Mouse (Mus musculus) central nervous system, embryonic 11.5 days (tissue): ENCODE results near the gene Hspa1l. TPM values are rescaled to one million over a fixed set of nuclear protein-coding genes. Genes with fewer than 3 reads are reported as not detected.

Source experiments
- polyA plus RNA-seq: library from polyadenylated mRNA; depleted of rRNA; stranded (reverse); fragments of >200 nt; gene quantifications from 2 replicates; pipeline ENCODE4 v1.2.3, GENCODE M21; 2012; rRNA removed

Hspa1l gene
- polyA plus RNA-seq = 0.22 and 0.31 TPM in 2 replicates

DNA sequence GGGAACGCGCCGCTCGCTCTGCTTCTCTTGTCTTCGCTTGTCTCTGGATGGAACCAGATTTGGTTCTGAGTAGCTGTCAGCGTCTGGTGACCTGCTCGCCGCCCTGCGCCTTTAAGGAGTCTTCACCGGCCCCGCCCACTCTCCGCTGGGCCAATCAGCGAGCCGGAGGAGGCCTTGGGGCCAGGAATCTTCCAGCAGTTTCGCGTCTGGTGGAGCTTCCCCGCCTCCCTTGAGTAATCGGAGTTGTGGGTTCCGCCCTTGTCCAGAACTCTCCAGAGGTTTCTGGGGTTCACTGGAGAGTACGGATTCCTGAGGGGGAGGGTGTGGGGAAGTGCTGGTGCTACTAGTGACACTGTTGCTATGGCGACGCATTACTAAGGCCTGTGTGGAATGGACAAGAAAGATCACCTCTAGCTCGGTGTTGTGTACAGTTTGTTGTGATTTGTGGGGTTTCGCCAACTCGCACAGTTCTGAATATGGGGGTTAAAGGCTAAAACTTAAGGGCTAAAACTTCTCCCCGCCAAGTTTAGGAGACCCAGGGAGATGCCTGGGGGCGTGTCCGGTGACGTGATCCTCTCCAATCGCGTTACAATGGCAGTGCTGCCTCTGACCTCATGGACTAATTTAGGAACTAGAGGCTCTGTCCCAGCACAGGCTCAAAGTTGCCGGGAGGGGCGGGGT, at the start of gene Hspa1l, which contains the start of gene Hspa1a:
Hspa1l (plus strand) TSS at position 635 of the 681 bp plus-strand sequence.
Hspa1a (minus strand) TSS at position 88 of the 681 bp plus-strand sequence.

DNA sequence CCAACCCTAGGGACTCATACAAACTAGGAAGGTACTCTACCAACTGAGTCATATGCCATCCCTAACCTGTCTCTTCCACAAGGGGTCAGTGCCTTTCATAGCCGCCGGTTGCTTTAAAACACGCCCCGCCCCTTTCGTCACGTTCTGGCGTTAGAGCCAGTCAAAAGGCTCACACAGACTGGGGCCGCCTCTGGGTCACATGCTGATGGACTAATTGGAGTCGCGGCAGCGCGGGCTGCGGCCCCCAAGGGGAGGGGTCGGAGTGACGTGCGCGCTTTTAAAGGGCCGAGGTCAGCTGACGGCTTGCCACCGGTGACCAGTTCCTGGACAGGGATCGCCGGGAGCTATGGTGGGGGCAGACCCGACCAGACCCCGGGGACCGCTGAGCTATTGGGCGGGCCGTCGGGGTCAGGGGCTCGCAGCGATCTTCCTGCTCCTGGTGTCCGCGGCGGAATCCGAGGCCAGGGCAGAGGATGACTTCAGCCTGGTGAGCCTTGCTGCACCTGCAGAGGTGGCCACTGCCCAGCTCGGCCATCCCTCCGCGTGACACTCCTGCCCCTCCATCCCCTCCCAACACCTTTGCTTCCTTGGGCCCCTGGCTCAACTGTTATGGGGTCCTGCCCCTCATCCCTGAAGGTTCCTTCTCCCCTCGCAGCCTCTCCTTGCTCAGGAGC, 41.3 kb upstream of the Hspa1l start, which contains the start of gene Neu1:
Neu1 (plus strand) TSS at position 193 of the 674 bp plus-strand sequence.

DNA sequence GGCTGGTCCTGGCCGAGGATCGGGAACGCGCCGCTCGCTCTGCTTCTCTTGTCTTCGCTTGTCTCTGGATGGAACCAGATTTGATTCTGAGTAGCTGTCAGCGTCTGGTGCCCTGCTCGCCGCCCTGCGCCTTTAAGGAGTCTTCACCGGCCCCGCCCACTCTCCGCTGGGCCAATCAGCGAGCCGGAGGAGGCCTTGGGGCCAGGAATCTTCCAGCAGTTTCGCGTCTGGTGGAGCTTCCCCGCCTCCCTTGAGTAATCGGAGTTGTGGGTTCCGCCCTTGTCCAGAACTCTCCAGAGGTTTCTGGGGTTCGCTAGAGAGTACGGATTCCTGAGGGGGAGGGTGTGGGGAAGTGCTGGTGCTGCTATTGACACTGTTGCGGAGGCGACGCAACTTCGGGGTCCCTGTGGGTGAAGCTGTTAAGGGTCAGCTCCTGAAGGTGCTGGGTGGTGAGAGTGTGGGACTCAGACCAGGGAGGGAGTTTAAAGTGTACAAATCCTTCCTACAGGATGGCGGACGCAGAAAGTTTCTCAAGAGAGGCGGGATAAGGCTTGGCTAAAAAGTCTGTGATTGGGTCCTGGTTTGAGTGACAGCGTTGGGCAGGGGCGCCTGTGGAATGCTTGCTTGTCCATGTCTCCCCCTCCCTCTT, 13.2 kb upstream of the Hspa1l start, which contains the start of gene Hspa1b:
Hspa1b (minus strand) TSS at position 109 of the 649 bp plus-strand sequence.

DNA sequence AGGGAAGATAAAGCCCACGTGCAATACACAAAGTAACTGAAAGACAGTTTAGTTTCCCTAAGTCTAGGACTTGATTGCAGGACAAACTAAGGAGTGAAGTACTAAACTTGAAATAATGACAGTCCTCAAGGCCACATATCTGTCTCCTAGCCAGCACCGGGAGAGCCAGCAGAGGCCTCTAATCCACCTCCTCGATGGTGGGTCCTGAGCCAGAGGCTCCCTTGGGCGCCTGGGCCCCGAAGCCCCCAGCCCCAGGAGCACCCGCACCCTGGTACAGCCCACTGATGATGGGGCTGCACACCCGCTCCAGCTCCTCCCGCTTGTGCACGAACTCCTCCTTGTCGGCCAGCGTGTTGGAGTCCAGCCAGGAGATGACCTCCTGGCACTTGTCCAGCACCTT, 2.7 kb upstream of the Hspa1l start, which contains the start of gene Gm20481:
Gm20481 (plus strand) TSS at position 91 of the 400 bp plus-strand sequence.

DNA sequence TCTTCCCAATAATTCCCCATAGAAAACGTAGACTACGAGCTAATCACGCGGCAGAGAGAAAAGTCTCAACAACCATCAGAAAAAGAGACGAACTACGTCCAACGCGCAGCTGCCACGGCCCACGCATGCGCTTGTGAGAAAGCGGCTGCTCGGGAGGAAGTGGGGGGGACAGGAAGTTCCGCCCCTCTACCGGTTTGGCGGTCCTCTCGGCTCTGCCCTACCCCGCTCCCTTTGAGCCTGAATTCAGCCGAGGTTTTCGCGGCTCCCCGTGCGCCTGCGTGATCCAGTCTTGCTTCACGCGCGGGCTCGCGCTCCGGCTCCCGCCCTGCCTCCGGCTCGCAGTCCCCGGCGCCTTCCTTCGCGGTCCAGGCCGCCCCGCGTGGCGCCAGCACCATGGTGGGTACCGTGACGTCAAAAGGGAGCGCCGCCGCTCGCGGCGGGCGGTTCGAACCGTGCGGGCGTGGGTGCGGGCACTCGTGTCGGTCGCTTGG, 9.2 kb downstream of the Hspa1l start, which contains the start of gene Lsm2:
Lsm2 (plus strand) TSS at position 173 of the 491 bp plus-strand sequence.

DNA sequence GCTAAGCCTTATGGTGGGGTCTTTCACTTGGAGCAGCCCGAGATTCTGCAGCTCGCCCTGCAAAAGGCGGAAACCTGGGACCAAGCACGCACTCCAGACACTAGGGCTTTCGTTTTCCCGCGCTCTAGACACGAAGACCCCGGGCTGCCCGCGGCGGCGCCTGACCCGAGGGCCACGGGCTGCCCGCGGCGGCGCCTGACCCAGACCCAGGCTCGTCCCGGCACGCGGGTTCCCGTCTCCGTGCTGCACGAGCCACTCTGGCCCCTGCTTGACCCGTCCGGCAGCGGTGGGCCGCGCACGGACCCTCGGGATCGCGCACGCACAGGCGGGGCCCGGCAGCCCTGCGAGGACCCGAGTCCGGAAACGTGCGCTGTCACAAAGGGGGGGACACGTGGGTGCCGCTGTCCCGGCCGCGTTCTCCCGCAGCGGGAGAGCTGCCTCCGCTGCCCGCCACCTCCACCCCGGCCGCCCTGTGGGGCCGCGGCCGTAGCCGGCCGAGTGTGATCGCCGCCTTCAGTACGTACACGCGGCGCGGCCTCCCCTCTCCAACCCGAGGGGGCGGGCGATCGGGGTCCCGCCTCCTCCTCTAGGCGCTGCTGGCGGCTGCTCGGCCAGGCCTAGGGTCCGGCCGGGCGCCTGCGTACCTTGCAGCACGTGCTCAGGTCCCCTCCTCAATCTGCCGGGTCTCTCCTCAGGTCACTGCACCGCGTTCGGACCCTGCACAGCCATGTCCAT, 28.4 kb downstream of the Hspa1l start, which contains the start of gene Vars:
Vars (plus strand) TSS at position 271 of the 735 bp plus-strand sequence.

DNA sequence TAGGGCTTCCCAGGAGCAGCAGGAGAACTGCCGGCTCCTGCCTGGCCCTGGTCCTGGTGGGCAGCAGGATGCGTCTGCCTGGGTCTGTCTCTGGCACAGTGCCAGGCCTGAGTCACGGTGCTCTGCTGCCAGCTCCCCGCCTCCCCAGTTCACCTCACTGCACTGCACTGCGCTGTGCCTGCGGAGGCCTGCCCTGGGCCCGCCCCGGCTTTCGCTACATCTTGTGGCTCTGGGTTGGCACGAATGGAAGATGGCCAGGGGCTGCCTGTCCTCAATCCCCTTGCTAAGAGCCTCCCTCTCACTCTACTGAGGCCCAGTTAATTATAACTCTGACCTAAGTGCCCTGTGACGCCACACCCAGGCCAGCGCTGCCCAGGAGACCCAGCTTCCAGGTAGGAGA, 43.9 kb downstream of the Hspa1l start, which contains the start of gene Vwa7:
Vwa7 (plus strand) TSS at position 204 of the 400 bp plus-strand sequence.

DNA sequence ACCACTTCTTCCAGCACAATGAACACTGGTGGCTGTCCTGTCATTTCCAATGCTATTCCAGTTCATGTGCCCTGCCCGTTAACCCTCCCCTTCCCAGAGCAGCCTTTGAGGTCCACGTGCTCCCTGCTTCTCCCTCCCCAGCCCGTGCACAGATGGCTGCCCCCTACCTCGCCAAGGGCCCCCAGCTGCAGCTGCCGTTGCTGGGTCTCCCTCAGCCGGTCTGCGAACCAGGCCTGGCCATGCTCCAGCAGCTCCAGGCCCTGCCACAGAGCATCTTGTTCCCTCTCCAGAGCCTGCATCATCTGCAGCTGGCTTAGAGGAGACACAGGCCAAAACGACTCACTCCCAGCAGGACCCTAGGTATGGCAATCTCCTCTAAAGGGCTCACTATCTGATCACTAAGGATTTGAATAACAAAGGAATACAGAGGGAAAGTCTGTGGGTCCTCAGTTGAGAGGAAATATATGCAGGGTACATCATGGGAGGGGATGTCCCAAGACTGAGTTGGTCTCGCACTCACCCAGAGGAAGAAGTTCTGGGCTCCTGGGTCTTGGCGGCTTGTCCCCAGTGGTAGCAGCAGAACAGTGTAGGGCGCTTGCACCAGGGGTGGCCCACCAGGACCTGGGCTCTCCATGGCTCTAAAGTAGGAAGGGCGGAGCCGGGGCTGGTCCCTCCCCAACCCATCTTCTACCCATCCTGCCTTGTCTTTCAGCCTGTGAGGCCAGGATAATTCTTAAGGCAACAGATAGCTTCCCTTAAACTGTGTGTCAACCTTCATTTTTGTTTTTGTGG, 55.0 kb downstream of the Hspa1l start, which contains the start of gene Sapcd1:
Sapcd1 (minus strand) TSS at position 740 of the 792 bp plus-strand sequence.

Other genes with a start within 250 kb of the Hspa1l start
- gene C4b, start 228.8 kb upstream of the Hspa1l start, polyA plus RNA-seq = 0.05 and 0.07 TPM in 2 replicates
- gene Cyp21a1, start 168.1 kb upstream of the Hspa1l start, polyA plus RNA-seq = 0.04 TPM in 2 replicates
- 46.3 and 66.7 TPM in 2 replicates for gene Stk19, start 135.8 kb upstream of the Hspa1l start, polyA plus RNA-seq
- gene Dxo, start 135.7 kb upstream of the Hspa1l start, polyA plus RNA-seq = 70.9 and 71.2 TPM in 2 replicates
- 65.5 and 77.4 TPM in 2 replicates for gene Skiv2l, start 122.5 kb upstream of the Hspa1l start, polyA plus RNA-seq
- gene Nelfe, start 122.3 kb upstream of the Hspa1l start, polyA plus RNA-seq = 94.0 and 142 TPM in 2 replicates
- gene Cfb, start 110.2 kb upstream of the Hspa1l start, polyA plus RNA-seq = 1.9 and 6.9 TPM in 2 replicates
- gene Zbtb12, start 93.2 kb upstream of the Hspa1l start, polyA plus RNA-seq = 73.5 and 98.0 TPM in 2 replicates
- not detected in 2 replicates for gene Gm20547, start 90.7 kb upstream of the Hspa1l start, polyA plus RNA-seq
- 1.6 and 2.2 TPM in 2 replicates for gene C2, start 74.4 kb upstream of the Hspa1l start, polyA plus RNA-seq
- 218 and 222 TPM in 2 replicates for gene Ehmt2, start 74.2 kb upstream of the Hspa1l start, polyA plus RNA-seq
- 0.08 and 0.11 TPM in 2 replicates for gene Slc44a4, start 58.2 kb upstream of the Hspa1l start, polyA plus RNA-seq
- gene Neu1, start 41.5 kb upstream of the Hspa1l start, polyA plus RNA-seq = 14.5 and 15.9 TPM in 2 replicates
- gene Hspa1b, start 13.5 kb upstream of the Hspa1l start, polyA plus RNA-seq = 3.0 and 3.4 TPM in 2 replicates
- gene Gm20481, start 2.8 kb upstream of the Hspa1l start, polyA plus RNA-seq = not detected in 2 replicates
- 1.4 and 2.2 TPM in 2 replicates for gene Hspa1a, start 547 bp upstream of the Hspa1l start, polyA plus RNA-seq
- gene Lsm2, start 9.2 kb downstream of the Hspa1l start, polyA plus RNA-seq = 98.3 and 206 TPM in 2 replicates
- gene Vars, start 28.3 kb downstream of the Hspa1l start, polyA plus RNA-seq = 127 and 135 TPM in 2 replicates
- 0.60 and 0.76 TPM in 2 replicates for gene Vwa7, start 43.9 kb downstream of the Hspa1l start, polyA plus RNA-seq
- gene Sapcd1, start 55.3 kb downstream of the Hspa1l start, polyA plus RNA-seq = 6.4 and 8.8 TPM in 2 replicates
- gene Msh5, start 74.0 kb downstream of the Hspa1l start, polyA plus RNA-seq = 6.7 and 11.0 TPM in 2 replicates
- gene Clic1, start 77.3 kb downstream of the Hspa1l start, polyA plus RNA-seq = 122 and 142 TPM in 2 replicates
- 392 and 957 TPM in 2 replicates for gene Ddah2, start 86.3 kb downstream of the Hspa1l start, polyA plus RNA-seq
- gene Ly6g6c, start 92.7 kb downstream of the Hspa1l start, polyA plus RNA-seq = 0.19 and 0.28 TPM in 2 replicates
- gene Mpig6b, start 93.5 kb downstream of the Hspa1l start, polyA plus RNA-seq = 0.67 and 0.88 TPM in 2 replicates
- 0.18 and 0.29 TPM in 2 replicates for gene Ly6g6e, start 104.2 kb downstream of the Hspa1l start, polyA plus RNA-seq
- gene Ly6g6d, start 105.4 kb downstream of the Hspa1l start, polyA plus RNA-seq = 2.5 and 3.0 TPM in 2 replicates
- 0.83 and 1.1 TPM in 2 replicates for gene Ly6g6f, start 112.9 kb downstream of the Hspa1l start, polyA plus RNA-seq
- 39.3 and 52.2 TPM in 2 replicates for gene Abhd16a, start 116.6 kb downstream of the Hspa1l start, polyA plus RNA-seq
- not detected in 2 replicates for gene Ly6g5c, start 135.6 kb downstream of the Hspa1l start, polyA plus RNA-seq
- gene Ly6g5b, start 142.7 kb downstream of the Hspa1l start, polyA plus RNA-seq = 1.1 and 2.1 TPM in 2 replicates
- 19.6 and 31.0 TPM in 2 replicates for gene Gpank1, start 148.8 kb downstream of the Hspa1l start, polyA plus RNA-seq
- 156 and 178 TPM in 2 replicates for gene Csnk2b, start 149.3 kb downstream of the Hspa1l start, polyA plus RNA-seq
- gene D17H6S53E, start 153.7 kb downstream of the Hspa1l start, polyA plus RNA-seq = 5.3 and 13.0 TPM in 2 replicates
- gene Apom, start 159.3 kb downstream of the Hspa1l start, polyA plus RNA-seq = 10.2 and 22.4 TPM in 2 replicates
- 201 and 247 TPM in 2 replicates for gene Bag6, start 162.5 kb downstream of the Hspa1l start, polyA plus RNA-seq
- gene Prrc2a, start 192.2 kb downstream of the Hspa1l start, polyA plus RNA-seq = 320 and 416 TPM in 2 replicates
- gene Aif1, start 203.4 kb downstream of the Hspa1l start, polyA plus RNA-seq = 3.3 and 4.8 TPM in 2 replicates
- 7.8 and 12.4 TPM in 2 replicates for gene Lst1, start 215.7 kb downstream of the Hspa1l start, polyA plus RNA-seq
- gene Ltb, start 221.7 kb downstream of the Hspa1l start, polyA plus RNA-seq = 0.25 and 0.34 TPM in 2 replicates
- 0.07 and 0.09 TPM in 2 replicates for gene Tnf, start 229.3 kb downstream of the Hspa1l start, polyA plus RNA-seq
- 0.04 and 0.07 TPM in 2 replicates for gene Lta, start 232.6 kb downstream of the Hspa1l start, polyA plus RNA-seq
- gene Gm16181, start 248.1 kb downstream of the Hspa1l start, polyA plus RNA-seq = not detected in 2 replicates